Mouse (Mus musculus) liver, embryonic 14.5 days (tissue): ENCODE data around the gene Gpr82. TPM values are rescaled to one million over a fixed set of nuclear protein-coding genes. Genes with fewer than 3 reads are reported as not detected.

Experiments
- ATAC-seq: fragments of 200-750 bp; cut with Nextera tagmentation; 2 replicates; pipeline ENCODE4 v1.8.0; 2017; ENCODE audit warnings: moderate number of reproducible peaks, mild to moderate bottlenecking, moderate library complexity; ENCODE audit not compliant: insufficient read depth
- DNase-seq, 3 experiments: peaks; one replicate each; pipeline ENCODE4 v3.0.0-alpha.2; 2012 to 2013; ENCODE audit warnings: low read depth in 3 of 3, low spot score in 3 of 3
- H3K27ac ChIP-seq: fragments of 300-500 bp; sonication (generic); 2 replicates; pipeline ENCODE4 v1.5.1; 2014; ENCODE audit warnings: moderate library complexity, mild to moderate bottlenecking, control low read depth, inconsistent platforms
- H3K27me3 ChIP-seq: fragments of 300-500 bp; sonication (generic); 2 replicates; pipeline ENCODE4 v1.6.1; 2014; ENCODE audit warnings: mild to moderate bottlenecking, low read length, moderate library complexity; ENCODE audit not compliant: control insufficient read depth, insufficient read depth
- H3K36me3 ChIP-seq: fragments of 300-500 bp; sonication (generic); replicated peaks from 2 replicates; pipeline ENCODE4 v1.6.1; 2014; ENCODE audit warnings: low read depth; ENCODE audit not compliant: control insufficient read depth, insufficient read depth
- H3K4me1 ChIP-seq, 2 experiments: fragments of 200-500 bp in 1 of 2; fragments of 300-500 bp in 1 of 2; sonication (generic) in 1 of 2; replicated peaks; 2 replicates each; pipeline ENCODE4 v1.6.1; 2012 to 2014; ENCODE audit warnings: antibody characterized with exemption in 1 of 2, inconsistent platforms in 1 of 2, low read length in 1 of 2; ENCODE audit not compliant: control insufficient read depth in 2 of 2, insufficient read depth in 2 of 2
- H3K4me2 ChIP-seq: fragments of 300-500 bp; sonication (generic); 2 replicates; pipeline ENCODE4 v1.6.1; 2014; ENCODE audit warnings: low read depth, mild to moderate bottlenecking, control low read depth, moderate library complexity
- H3K4me3 ChIP-seq, 2 experiments: fragments of 200-500 bp in 1 of 2; fragments of 300-500 bp in 1 of 2; sonication (generic) in 1 of 2; 2 replicates each; pipeline ENCODE4 v1.5.1; 2012 to 2014; ENCODE audit warnings: low read depth in 2 of 2, low read length in 2 of 2, mild to moderate bottlenecking in 2 of 2, control low read depth in 1 of 2, inconsistent platforms in 1 of 2, moderate library complexity in 1 of 2; ENCODE audit not compliant: insufficient read depth in 1 of 2
- H3K9ac ChIP-seq: fragments of 300-500 bp; sonication (generic); replicated peaks from 2 replicates; pipeline ENCODE4 v1.6.1; 2014; ENCODE audit warnings: mild to moderate bottlenecking, control low read depth, moderate library complexity
- H3K9me3 ChIP-seq: fragments of 300-500 bp; sonication (generic); 2 replicates; pipeline ENCODE4 v1.6.1; 2016; ENCODE audit warnings: low read length, mixed read lengths; ENCODE audit not compliant: control insufficient read depth
- CTCF ChIP-seq: IDR thresholded peaks from 2 replicates; pipeline ENCODE4 v1.5.1; 2016; ENCODE audit warnings: antibody characterized with exemption, low read depth, control low read depth
- EP300 ChIP-seq: IDR thresholded peaks from 2 replicates; pipeline ENCODE4 v1.6.1; 2016; ENCODE audit warnings: antibody characterized with exemption, low read depth
- WGBS: fragments of 180-500 bp; shearing (Covaris S2); extraction: QIAGEN DNeasy Blood & Tissue Kit; methylation state at CpG from one replicate; pipeline ENCODE4 v1.1.7; 2014; ENCODE audit not compliant: insufficient replicate concordance; 5-methylcytosine and 5-hydroxymethylcytosine counted together
- polyA plus RNA-seq, 2 experiments: library from polyadenylated mRNA; depleted of rRNA in 1 of 2; stranded (reverse) in 1 of 2; unstranded in 1 of 2; fragments of >200 nt; fragmentation: Nextera tagmentation in 1 of 2; extraction: Ambion mirVana in 1 of 2; gene quantifications; 2 replicates each; pipeline versions ENCODE4 v1.2.1 to v1.2.3; 2012 to 2014

Gene Gpr82
- polyA plus RNA-seq, 2 experiments: not detected

DNA sequence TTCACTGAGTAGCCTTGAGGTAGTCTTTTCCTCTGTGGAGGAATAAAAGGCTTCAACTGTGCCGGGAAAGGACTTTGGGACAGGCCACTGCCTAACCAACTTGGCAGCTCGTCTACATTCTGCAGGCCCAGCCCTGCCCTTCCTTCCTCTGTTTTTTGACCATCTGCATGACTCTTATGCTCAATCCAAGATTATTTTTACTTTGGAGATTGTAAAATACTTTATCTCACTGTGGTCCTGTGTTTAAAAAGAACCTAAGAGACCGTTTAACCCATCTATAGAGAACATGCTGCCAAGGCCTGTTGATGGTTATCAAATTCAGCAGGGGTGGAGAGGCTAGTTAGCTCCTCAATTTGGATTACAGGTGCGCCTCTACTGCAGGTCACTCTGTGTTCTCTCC is 39.7 kb upstream of the Gpr82 start:
- 48% methylated on average over 4 of the region's 4 CpGs for WGBS
- no peaks in the 10 kb centered on the region for H3K4me1 ChIP-seq
- DNase-seq (no peak), ATAC-seq (no peak)
- no peak overlapping the region for H3K4me3 ChIP-seq
- H3K36me3 ChIP-seq: no peaks in the 10 kb centered on the region
- no peaks in the 10 kb centered on the region for H3K27me3 ChIP-seq
- no peak overlapping the region for H3K4me2 ChIP-seq
- H3K9ac ChIP-seq: no peak overlapping the region
- TF ChIP-seq EP300 (no peak), CTCF (no peak)
- H3K9me3 ChIP-seq: no peaks in the 10 kb centered on the region
- no peak overlapping the region for H3K27ac ChIP-seq

DNA sequence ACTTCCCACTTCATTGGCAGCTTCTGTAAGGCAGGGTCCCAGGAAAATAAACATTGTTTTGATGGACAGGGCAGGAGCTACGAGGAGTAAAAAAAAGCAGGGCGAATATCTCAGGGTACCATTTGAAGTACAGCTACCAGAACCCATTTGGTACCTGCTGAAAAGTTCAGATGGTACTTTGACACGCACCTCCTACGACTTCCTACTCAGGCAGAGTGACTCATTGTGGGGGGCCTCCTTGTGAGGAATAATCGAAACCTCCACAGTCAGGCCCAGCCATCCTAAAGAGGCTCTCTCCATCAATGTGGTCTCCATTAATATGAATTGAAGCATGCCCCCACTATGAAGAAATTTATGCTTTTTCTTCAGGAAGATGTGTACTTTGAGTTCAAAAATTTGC is 38.5 kb upstream of the Gpr82 start:
- ATAC-seq (no peak), DNase-seq (no peak)
- Histone ChIP-seq H3K27ac (no peak overlapping the region), H3K27me3 (no peaks in the 10 kb centered on the region), H3K4me2 (no peak overlapping the region), H3K4me1 (no peaks in the 10 kb centered on the region), H3K36me3 (no peaks in the 10 kb centered on the region), H3K4me3 (no peak overlapping the region), H3K9me3 (no peaks in the 10 kb centered on the region), H3K9ac (no peak overlapping the region)
- 56% methylated on average over 5 of the region's 5 CpGs for WGBS
- TF ChIP-seq EP300 (no peak), CTCF (no peak)

- H3K4me3 ChIP-seq: no peak within 1 kb of the TSS
- TF ChIP-seq CTCF: no peak
- no peak for TF ChIP-seq EP300
- no peaks in the 10 kb centered on the region for H3K9me3 ChIP-seq
- no peak within 1 kb of the TSS for H3K4me2 ChIP-seq
- H3K27me3 ChIP-seq: no peaks in the 10 kb centered on the region
- 24% methylated on average over 5 of the region's 5 CpGs for WGBS
- no peak within 1 kb of the TSS for H3K27ac ChIP-seq
- H3K9ac ChIP-seq: no peak within 1 kb of the TSS
- DNase-seq: no peak
- ATAC-seq: no peak
- H3K4me1 ChIP-seq: no peaks in the 10 kb centered on the region
- no peaks in the 10 kb centered on the region for H3K36me3 ChIP-seq
Measured at GRCm38 (mm10) chrX:13631599-13632283, 29.4 kb upstream of the Gpr82 start, which contains the start of gene Gpr34. Gpr34 (plus strand) TSS chrX:13632089.

- 39% methylated on average over 1 of the region's 1 CpGs for WGBS
- no peak overlapping the region for H3K4me3 ChIP-seq
- DNase-seq (no peak), ATAC-seq (no peak)
- H3K4me1 ChIP-seq: no peaks in the 10 kb centered on the region
- TF ChIP-seq EP300 (no peak), CTCF (no peak)
- no peaks in the 10 kb centered on the region for H3K36me3 ChIP-seq
- H3K9ac ChIP-seq: no peak overlapping the region
- no peak overlapping the region for H3K4me2 ChIP-seq
- no peaks in the 10 kb centered on the region for H3K9me3 ChIP-seq
- no peak overlapping the region for H3K27ac ChIP-seq
- no peaks in the 10 kb centered on the region for H3K27me3 ChIP-seq
Measured at GRCm38 (mm10) chrX:13636398-13636797, 24.8 kb upstream of the Gpr82 start.

DNA sequence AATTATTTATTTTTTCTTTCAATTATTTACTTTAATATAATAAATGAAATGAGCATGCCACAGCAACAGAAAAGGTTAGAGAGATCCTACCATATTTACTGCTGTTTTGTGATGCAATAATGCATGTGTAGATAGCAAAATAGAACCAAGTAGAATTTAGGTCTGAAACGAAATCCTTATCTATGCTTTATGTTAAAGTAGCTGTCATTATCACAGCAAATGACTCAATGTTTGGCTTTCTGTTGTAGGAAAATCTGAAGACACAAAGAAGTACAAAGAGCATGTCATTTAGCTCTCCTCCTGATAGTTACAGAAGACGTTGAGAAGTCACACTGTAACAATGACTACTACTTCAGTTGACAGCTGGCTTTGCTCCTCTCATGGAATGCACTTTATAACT is 22.3 kb upstream of the Gpr82 start:
- H3K27ac ChIP-seq: no peak overlapping the region
- WGBS: 22% methylated on average over 2 of the region's 2 CpGs
- no peaks in the 10 kb centered on the region for H3K27me3 ChIP-seq
- no peak for ATAC-seq
- H3K36me3 ChIP-seq: no peaks in the 10 kb centered on the region
- no peaks in the 10 kb centered on the region for H3K9me3 ChIP-seq
- no peak for DNase-seq
- no peak overlapping the region for H3K4me2 ChIP-seq
- no peak overlapping the region for H3K4me3 ChIP-seq
- no peak overlapping the region for H3K9ac ChIP-seq
- TF ChIP-seq CTCF: no peak
- no peak for TF ChIP-seq EP300
- H3K4me1 ChIP-seq: no peaks in the 10 kb centered on the region
